18 mouse cellular contexts compared by ENCODE assay signal in the genomic region with DNA sequence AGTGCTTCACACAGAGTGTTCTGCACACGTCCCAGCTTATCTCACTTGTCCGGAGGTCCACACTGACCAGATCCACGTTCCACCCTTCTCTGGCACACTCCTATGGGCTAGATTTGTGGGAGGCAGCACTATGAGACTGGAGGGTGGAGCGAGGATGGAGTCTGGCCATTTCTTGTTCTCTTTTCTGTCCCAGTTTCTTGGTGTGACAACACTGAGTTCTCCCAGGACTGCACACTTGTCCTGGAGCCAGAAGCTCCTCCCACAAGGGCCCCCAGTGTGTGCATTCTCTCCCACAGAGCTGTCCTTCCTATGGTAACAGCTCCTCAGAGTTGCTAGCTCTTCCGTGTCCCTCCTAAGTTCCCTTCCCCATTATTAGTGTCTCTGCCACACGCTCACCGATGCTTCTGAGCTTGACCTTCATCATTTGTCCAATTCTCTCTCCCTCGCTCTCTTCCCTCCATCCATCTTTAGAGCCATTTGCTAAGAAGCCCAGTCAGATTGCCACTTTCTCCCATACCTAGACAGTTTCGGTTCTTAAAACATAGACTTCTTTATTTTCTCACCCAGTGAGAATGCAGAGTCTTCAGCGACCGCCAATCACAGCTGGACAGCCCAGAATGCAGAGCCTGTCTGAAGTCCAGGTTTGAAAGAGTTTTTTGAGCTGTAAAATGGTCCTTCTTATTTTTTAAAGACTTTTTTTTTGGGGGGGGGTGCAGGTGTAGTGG. TPM values are rescaled to one million over a fixed set of nuclear protein-coding genes. Genes with fewer than 3 reads are reported as not detected.
DNase-seq lines count a peak whose midpoint lies in the region; ATAC-seq and TF ChIP-seq lines count a peak whose summit lies in the region.
"Had no signal": no experiment of that assay in that cellular context is flagged by ENCODE, and none has a peak within 500 bp of the region (broad histone marks: within the 10 kb centered on the region; RNA-seq: fewer than 3 reads in every experiment).

No protein-coding gene starts in this region.

- ATAC-seq in intestine, embryonic 15.5 days = 0 out of 2 replicates have a peak, but pooled peaks have one; percentile 34
- ATAC-seq in intestine, postnatal 0 days = no peak
- 0 out of 2 replicates have a peak, but pooled peaks have one; percentile 15 for ATAC-seq in stomach, postnatal 0 days (ENCODE audit: low FRiP score, low TSS enrichment)
- ATAC-seq: forebrain, embryonic 14.5 days; midbrain, embryonic 15.5 days had no signal

- no peak overlapping the region for H3K9ac ChIP-seq in intestine, embryonic 15.5 days
- no peak overlapping the region for H3K9ac ChIP-seq in intestine, postnatal 0 days (ENCODE audit: low read depth, low read length)
- H3K9ac ChIP-seq in stomach, postnatal 0 days (ENCODE audit: low read length) = no peak overlapping the region
- H3K9ac ChIP-seq: embryonic facial prominence, embryonic 15.5 days; midbrain, embryonic 15.5 days had no signal

- WGBS in intestine, embryonic 15.5 days = 77% methylated on average over 11 of the region's 11 CpGs
- 78% methylated on average over 11 of the region's 11 CpGs for WGBS in intestine, postnatal 0 days
- WGBS in stomach, postnatal 0 days = 73% methylated on average over 11 of the region's 11 CpGs

- no peaks in the 10 kb centered on the region for H3K9me3 ChIP-seq in intestine, embryonic 15.5 days
- H3K9me3 ChIP-seq in intestine, postnatal 0 days (ENCODE audit: control insufficient read depth) = no peaks in the 10 kb centered on the region
- H3K9me3 ChIP-seq in stomach, postnatal 0 days (ENCODE audit: control insufficient read depth, low read length) = no peaks in the 10 kb centered on the region
- H3K9me3 ChIP-seq: embryonic facial prominence, embryonic 15.5 days; G1E; limb, embryonic 10.5 days; midbrain, embryonic 15.5 days had no signal

- no peaks in the 10 kb centered on the region for H3K27me3 ChIP-seq in intestine, embryonic 15.5 days (replicated peaks)
- no peaks in the 10 kb centered on the region for H3K27me3 ChIP-seq in intestine, postnatal 0 days (replicated peaks; ENCODE audit: control insufficient read depth, insufficient read depth, low read length)
- H3K27me3 ChIP-seq in stomach, postnatal 0 days (ENCODE audit: control insufficient read depth, insufficient read depth, low read length) = no peaks in the 10 kb centered on the region
- H3K27me3 ChIP-seq: embryonic facial prominence, embryonic 15.5 days; midbrain, embryonic 15.5 days had no signal

- peak; percentile 10 for DNase-seq in adrenal gland, postnatal 10 days
- no peak for DNase-seq in adrenal gland, postnatal 36 days
- DNase-seq in testis, postnatal 10 days (ENCODE audit: low spot score) = peak; percentile 46
- DNase-seq in testis, postnatal 14 days (ENCODE audit: low spot score) = no peak
- no peak for DNase-seq in stomach, postnatal 0 days (ENCODE audit: low spot score)
- DNase-seq in Muller cell, postnatal 12 days (ENCODE audit: inconsistent ontology term) = no peak
- DNase-seq: cerebellum, postnatal 25 days; right cerebral cortex, postnatal 25 days had no signal

- H3K4me3 ChIP-seq in intestine, embryonic 15.5 days (replicated peaks) = no peak overlapping the region
- no peak overlapping the region for H3K4me3 ChIP-seq in intestine, postnatal 0 days (ENCODE audit: low read depth, low read length)
- H3K4me3 ChIP-seq in stomach, postnatal 0 days (ENCODE audit: low read depth, low read length) = no peak overlapping the region
- H3K4me3 ChIP-seq: embryonic facial prominence, embryonic 15.5 days; limb, embryonic 10.5 days; midbrain, embryonic 15.5 days had no signal

- peaks cover 6% of the 10 kb centered on the region; the same call in 1 of the 2 replicates for H3K4me1 ChIP-seq in intestine, embryonic 15.5 days (replicated peaks)
- H3K4me1 ChIP-seq in intestine, postnatal 0 days (replicated peaks; ENCODE audit: control insufficient read depth, insufficient read depth, low read length) = no peaks in the 10 kb centered on the region
- H3K4me1 ChIP-seq in stomach, postnatal 0 days (replicated peaks; ENCODE audit: control insufficient read depth, insufficient read depth) = no peaks in the 10 kb centered on the region
- H3K4me1 ChIP-seq: midbrain, embryonic 15.5 days had no signal

- no peak for TF ChIP-seq CTCF in intestine, postnatal 0 days (IDR thresholded peaks at IDR 0.05; ENCODE audit: low read depth)
- no peak for TF ChIP-seq CTCF in stomach, postnatal 0 days (IDR thresholded peaks at IDR 0.05; ENCODE audit: low read depth)

- H3K4me2 ChIP-seq in intestine, embryonic 15.5 days (replicated peaks) = no peak overlapping the region
- no peak overlapping the region for H3K4me2 ChIP-seq in intestine, postnatal 0 days (replicated peaks; ENCODE audit: low read depth)
- H3K4me2 ChIP-seq in stomach, postnatal 0 days (replicated peaks; ENCODE audit: low read depth) = no peak overlapping the region
- H3K4me2 ChIP-seq: embryonic facial prominence, embryonic 15.5 days; midbrain, embryonic 15.5 days had no signal

- no peak overlapping the region for H3K27ac ChIP-seq in intestine, embryonic 15.5 days
- no peak overlapping the region for H3K27ac ChIP-seq in intestine, postnatal 0 days (ENCODE audit: low read depth, low read length)
- H3K27ac ChIP-seq in stomach, postnatal 0 days (replicated peaks) = no peak overlapping the region
- H3K27ac ChIP-seq: embryonic facial prominence, embryonic 15.5 days; limb, embryonic 10.5 days; midbrain, embryonic 15.5 days had no signal

- TF ChIP-seq EP300 in stomach, postnatal 0 days (optimal IDR thresholded peaks at IDR 0.05) = no peak

- no peaks in the 10 kb centered on the region for H3K36me3 ChIP-seq in intestine, embryonic 15.5 days
- no peaks in the 10 kb centered on the region for H3K36me3 ChIP-seq in intestine, postnatal 0 days (ENCODE audit: control insufficient read depth, insufficient read depth)
- H3K36me3 ChIP-seq in stomach, postnatal 0 days (ENCODE audit: control insufficient read depth, insufficient read depth, low read length) = no peaks in the 10 kb centered on the region
- H3K36me3 ChIP-seq: embryonic facial prominence, embryonic 15.5 days; G1E; limb, embryonic 10.5 days; midbrain, embryonic 15.5 days had no signal

RNA-seq across cellular contexts. Expression of gene Batf3, which starts 18.0 kb away (rescaled TPM):
- total RNA-seq in adrenal gland, postnatal 10 days (2021) = 1 to 10 TPM; 1.6 to 1.8 TPM
- 1 to 10 TPM; 1.4 to 9.6 TPM for total RNA-seq in adrenal gland, postnatal 36 days (2021)
- polyA plus RNA-seq in intestine, embryonic 15.5 days (2015; fragmentation: Nextera tagmentation; extraction: Ambion mirVana) = 7.2 and 10.5 TPM in 2 replicates
- polyA plus RNA-seq in intestine, postnatal 0 days (2015; fragmentation: Nextera tagmentation; extraction: Ambion mirVana) = 6.9 and 7.3 TPM in 2 replicates
- polyA plus RNA-seq in stomach, postnatal 0 days (2015; fragmentation: Nextera tagmentation; extraction: Ambion mirVana) = 5.0 and 5.7 TPM in 2 replicates

RNA-seq across cellular contexts. Expression of gene Fam71a, which starts 48.9 kb away (rescaled TPM):
- not detected for total RNA-seq in adrenal gland, postnatal 10 days (2021)
- not detected for total RNA-seq in adrenal gland, postnatal 36 days (2021)
- not detected in 2 replicates for polyA plus RNA-seq in intestine, embryonic 15.5 days (2015; fragmentation: Nextera tagmentation; extraction: Ambion mirVana)
- polyA plus RNA-seq in intestine, postnatal 0 days (2015; fragmentation: Nextera tagmentation; extraction: Ambion mirVana) = not detected in 2 replicates
- 0.04 TPM in 1 of 2 replicates, not detected in the other for polyA plus RNA-seq in stomach, postnatal 0 days (2015; fragmentation: Nextera tagmentation; extraction: Ambion mirVana)
- polyA plus RNA-seq: embryonic facial prominence, embryonic 15.5 days; forebrain, embryonic 14.5 days; G1E; heart, embryonic 14.5 days; kidney, embryonic 14.5 days; limb, embryonic 10.5 days; lung, embryonic 16.5 days; midbrain, embryonic 15.5 days had no signal

RNA-seq across cellular contexts. Expression of gene Nsl1, which starts 52.9 kb away (rescaled TPM):
- total RNA-seq in adrenal gland, postnatal 10 days (2021) = 1 to 10 TPM; 3.5 to 5.1 TPM
- 1 to 10 TPM in 1 of 2 experiments, under 1 TPM in 1; 0.95 to 1.6 TPM for total RNA-seq in adrenal gland, postnatal 36 days (2021)
- polyA plus RNA-seq in intestine, embryonic 15.5 days (2015; fragmentation: Nextera tagmentation; extraction: Ambion mirVana) = 17.0 and 18.8 TPM in 2 replicates
- polyA plus RNA-seq in intestine, postnatal 0 days (2015; fragmentation: Nextera tagmentation; extraction: Ambion mirVana) = 3.8 TPM in 2 replicates
- polyA plus RNA-seq in stomach, postnatal 0 days (2015; fragmentation: Nextera tagmentation; extraction: Ambion mirVana) = 3.5 and 5.2 TPM in 2 replicates

RNA-seq across cellular contexts. Expression of gene Tatdn3, which starts 52.9 kb away (rescaled TPM):
- 10 to 100 TPM; 20.4 to 34.7 TPM for total RNA-seq in adrenal gland, postnatal 10 days (2021)
- total RNA-seq in adrenal gland, postnatal 36 days (2021) = 10 to 100 TPM; 13.0 to 20.0 TPM
- polyA plus RNA-seq in intestine, embryonic 15.5 days (2015; fragmentation: Nextera tagmentation; extraction: Ambion mirVana) = 11.9 and 12.6 TPM in 2 replicates
- polyA plus RNA-seq in intestine, postnatal 0 days (2015; fragmentation: Nextera tagmentation; extraction: Ambion mirVana) = 17.3 and 18.1 TPM in 2 replicates
- 8.9 and 11.7 TPM in 2 replicates for polyA plus RNA-seq in stomach, postnatal 0 days (2015; fragmentation: Nextera tagmentation; extraction: Ambion mirVana)

Comparison
In these comparisons a context has a peak if more than half of its experiments do, and no peak if none do; other contexts are left out.
1. DNase-seq: peak in adrenal gland, postnatal 10 days (single experiment) and testis, postnatal 10 days (single experiment); none in adrenal gland, postnatal 36 days (0 of 2), testis, postnatal 14 days (single experiment), stomach, postnatal 0 days (single experiment) and Muller cell, postnatal 12 days (single experiment).